Mouse (Mus musculus): ENCODE results near the gene Ppp6r2.

GRCm38 (mm10) chr15:89309962-89310498, 98.7 kb downstream of the Ppp6r2 start:
- TF ChIP-seq CTCF (IDR thresholded peaks at IDR 0.05; ENCODE audit: control insufficient read depth, insufficient read depth, insufficient replicate concordance, low read depth, low read length) (no peak), POLR2A (IDR thresholded peaks at IDR 0.05; ENCODE audit: control insufficient read depth, low read depth, low read length) (no peak)

Data from testis, adult 2 months (tissue).